Mouse (Mus musculus): ENCODE data around the gene Fanca. TPM values are rescaled to one million over a fixed set of nuclear protein-coding genes. Genes with fewer than 3 reads are reported as not detected.
A peak's percentile ranks its signal among the peaks of the same experiment; 100 is the strongest.

The Fanca gene
- total and polyA plus RNA-seq, 3 experiments, result 3.9 to 6.2 (median 5.3) TPM

DNA sequence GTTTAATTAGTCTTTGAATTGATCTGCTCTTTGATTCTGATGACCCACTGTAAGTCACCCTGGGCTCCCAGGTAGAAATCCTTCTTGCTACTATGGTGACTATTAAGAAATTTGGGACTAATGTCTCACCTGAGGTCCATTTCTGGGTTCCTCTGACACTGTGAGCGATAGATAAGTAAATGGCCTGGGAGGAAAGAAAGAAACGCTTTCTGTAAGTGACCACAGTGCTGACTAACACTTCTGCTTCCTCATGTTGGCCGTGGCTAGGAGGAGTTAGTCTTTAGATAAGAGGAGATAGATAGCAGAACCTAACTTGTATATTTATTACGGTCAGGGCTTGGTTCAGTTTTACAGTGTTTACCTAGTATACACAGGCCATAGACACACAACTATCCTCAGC, 11.0 kb upstream of the Fanca start:
- TF ChIP-seq EP300 (IDR thresholded peaks at IDR 0.05; ENCODE audit: insufficient read depth, low read depth, low read length) (no peak), CTCF (IDR thresholded peaks at IDR 0.05) (no peak), POLR2A (IDR thresholded peaks at IDR 0.05; ENCODE audit: insufficient read depth, low read depth, low read length) (no peak)
- Histone ChIP-seq H3K36me3 (ENCODE audit: control insufficient read depth, insufficient read depth, low read length) (no peaks in the 10 kb centered on the region), H3K27ac (no peak overlapping the region), H3K27me3 (ENCODE audit: control insufficient read depth, insufficient read depth, low read length) (peaks cover 3% of the 10 kb centered on the region), H3K79me2 (replicated peaks; ENCODE audit: control insufficient read depth, insufficient read depth, low read length) (no peaks in the 10 kb centered on the region), H3K4me3 (no peak overlapping the region), H3K9ac (ENCODE audit: low read depth, low read length) (no peak overlapping the region), H3K4me1 (ENCODE audit: control insufficient read depth, insufficient read depth, low read length) (no peaks in the 10 kb centered on the region)
- no peak for DNase-seq
- intact Hi-C loops (cut with DNase I), result no loop called here
- 47% methylated on average over 4 of the region's 4 CpGs for WGBS

DNA sequence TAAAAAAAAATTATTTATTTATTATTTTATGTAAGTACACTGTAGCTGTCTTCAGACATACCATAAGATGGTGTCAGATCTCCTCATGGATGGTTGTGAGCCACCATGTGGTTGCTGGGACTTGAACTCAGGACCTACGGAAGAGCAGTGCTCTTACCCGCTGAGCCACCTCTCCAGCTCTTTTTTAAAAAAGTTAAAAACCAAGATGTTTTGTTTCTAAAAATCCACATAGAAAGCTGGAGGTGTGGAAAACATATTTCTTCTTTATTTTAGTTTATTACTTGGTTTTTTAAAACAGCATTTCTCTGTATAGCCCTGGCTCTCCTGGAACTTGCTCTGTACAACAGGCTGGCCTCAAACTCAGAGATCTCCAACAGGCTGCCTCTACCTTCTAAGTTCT, 10.2 kb upstream of the Fanca start:
- TF ChIP-seq CTCF (IDR thresholded peaks at IDR 0.05) (no peak), POLR2A (IDR thresholded peaks at IDR 0.05; ENCODE audit: insufficient read depth, low read depth, low read length) (no peak), EP300 (IDR thresholded peaks at IDR 0.05; ENCODE audit: insufficient read depth, low read depth, low read length) (no peak)
- Histone ChIP-seq H3K27ac (no peak overlapping the region), H3K9ac (ENCODE audit: low read depth, low read length) (no peak overlapping the region), H3K4me1 (ENCODE audit: control insufficient read depth, insufficient read depth, low read length) (no peaks in the 10 kb centered on the region), H3K79me2 (replicated peaks; ENCODE audit: control insufficient read depth, insufficient read depth, low read length) (no peaks in the 10 kb centered on the region), H3K4me3 (no peak overlapping the region), H3K27me3 (ENCODE audit: control insufficient read depth, insufficient read depth, low read length) (peaks cover 3% of the 10 kb centered on the region), H3K36me3 (ENCODE audit: control insufficient read depth, insufficient read depth, low read length) (no peaks in the 10 kb centered on the region)
- WGBS, result 89% methylated on average over 2 of the region's 2 CpGs
- intact Hi-C loops (cut with DNase I), result no loop called here
- no peak for DNase-seq

DNA sequence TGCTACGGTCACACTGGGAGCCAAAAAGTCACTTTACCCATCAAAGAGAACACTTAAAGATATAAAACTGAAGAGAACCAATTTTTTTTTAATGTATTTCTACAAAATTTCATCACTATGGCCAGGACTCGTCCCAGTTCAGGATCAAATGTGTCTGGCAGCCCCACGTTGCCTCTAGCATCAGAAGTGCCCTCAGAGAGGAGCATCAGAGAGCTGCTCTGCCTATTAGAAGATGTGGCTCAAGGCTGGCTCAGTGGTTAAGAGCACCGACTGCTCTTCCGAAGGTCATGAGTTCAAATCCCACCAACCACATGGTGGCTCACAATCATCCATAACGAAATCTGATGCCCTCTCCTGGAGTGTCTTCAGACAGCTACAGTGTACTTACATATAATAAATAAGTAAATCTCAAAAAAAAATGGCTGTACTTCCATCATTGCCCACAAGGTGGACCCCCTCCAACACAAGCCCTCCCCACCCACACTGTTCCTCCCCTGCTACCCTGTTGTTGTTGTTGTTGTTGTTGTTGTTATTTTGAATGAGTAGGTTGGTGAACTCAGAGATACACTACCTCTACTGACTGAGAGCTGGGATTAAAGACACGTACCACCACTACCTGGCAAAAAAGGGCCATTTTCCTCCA, 1.3 kb upstream of the Fanca start:
- Histone ChIP-seq H3K9ac (ENCODE audit: low read depth, low read length) (no peak overlapping the region), H3K4me1 (ENCODE audit: control insufficient read depth, insufficient read depth, low read length) (peaks cover 2% of the 10 kb centered on the region; the same call in 1 of the 2 replicates), H3K27ac (no peak overlapping the region), H3K36me3 (ENCODE audit: control insufficient read depth, insufficient read depth, low read length) (no peaks in the 10 kb centered on the region), H3K27me3 (ENCODE audit: control insufficient read depth, insufficient read depth, low read length) (no peaks in the 10 kb centered on the region), H3K4me3 (no peak overlapping the region), H3K79me2 (replicated peaks; ENCODE audit: control insufficient read depth, insufficient read depth, low read length) (no peaks in the 10 kb centered on the region)
- intact Hi-C loops (cut with DNase I), result loop anchor here (1.0 to 5.0 kb wide), 3 partner anchors 42 to 103 kb away; partner anchors contain the start of genes Def8, Vps9d1 and Zfp276
- no peak for TF ChIP-seq EP300 (IDR thresholded peaks at IDR 0.05; ENCODE audit: insufficient read depth, low read depth, low read length)
- TF ChIP-seq CTCF (IDR thresholded peaks at IDR 0.05), result peak; percentile 78
- no peak for TF ChIP-seq POLR2A (IDR thresholded peaks at IDR 0.05; ENCODE audit: insufficient read depth, low read depth, low read length)
- DNase-seq, result no peak
- 24% methylated on average over 7 of the region's 7 CpGs for WGBS

DNA sequence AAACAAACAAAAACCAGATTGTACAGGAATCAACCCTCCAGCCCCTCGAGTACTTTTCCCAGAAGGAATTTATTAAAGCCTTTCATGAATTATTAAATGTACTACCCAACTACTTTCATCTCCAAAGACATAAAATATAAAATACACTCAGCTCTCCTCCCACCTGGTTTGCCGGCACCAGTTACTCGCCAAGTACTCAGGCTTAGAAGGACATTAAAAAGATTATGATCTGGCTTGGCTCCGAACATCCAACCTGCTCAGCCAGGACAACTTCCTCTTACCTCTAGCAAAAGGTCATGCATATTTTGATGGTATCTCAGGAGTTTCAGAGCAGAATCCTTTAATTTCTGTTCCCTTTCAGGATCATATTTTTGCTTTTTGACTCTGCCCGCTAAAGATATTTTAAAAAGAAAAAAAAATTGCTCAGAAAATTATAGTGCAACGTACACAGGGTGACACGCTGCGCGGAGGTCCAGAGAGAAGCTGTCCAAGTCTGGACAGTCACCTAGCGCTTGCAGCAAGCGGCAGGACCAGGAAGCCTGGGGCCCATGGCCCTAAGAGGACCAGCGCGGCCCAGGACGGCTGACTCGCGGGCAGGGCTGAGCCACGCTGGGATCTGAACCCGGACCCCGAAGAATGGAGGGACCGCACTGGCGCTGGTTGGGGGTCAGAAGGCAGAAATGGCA, 452 bp downstream of the Fanca start:
- no peak for DNase-seq
- intact Hi-C loops (cut with DNase I), result loop anchor here (2.0 to 5.0 kb wide), 2 partner anchors 63 to 104 kb away; partner anchors contain the start of genes Def8, Vps9d1 and Zfp276
- Histone ChIP-seq H3K4me3 (peak overlapping the region; percentile 58), H3K36me3 (ENCODE audit: control insufficient read depth, insufficient read depth, low read length) (no peaks in the 10 kb centered on the region), H3K27me3 (ENCODE audit: control insufficient read depth, insufficient read depth, low read length) (no peaks in the 10 kb centered on the region), H3K79me2 (replicated peaks; ENCODE audit: control insufficient read depth, insufficient read depth, low read length) (no peaks in the 10 kb centered on the region), H3K4me1 (ENCODE audit: control insufficient read depth, insufficient read depth, low read length) (peaks cover 2% of the 10 kb centered on the region; the same call in 1 of the 2 replicates), H3K9ac (ENCODE audit: low read depth, low read length) (peak overlapping the region; percentile 43; the same call in 1 of the 2 replicates), H3K27ac (no peak overlapping the region)
- no peak for TF ChIP-seq POLR2A (IDR thresholded peaks at IDR 0.05; ENCODE audit: insufficient read depth, low read depth, low read length)
- TF ChIP-seq CTCF (IDR thresholded peaks at IDR 0.05), result no peak
- TF ChIP-seq EP300 (IDR thresholded peaks at IDR 0.05; ENCODE audit: insufficient read depth, low read depth, low read length), result no peak
- WGBS, result 5% methylated on average over 21 of the region's 21 CpGs

DNA sequence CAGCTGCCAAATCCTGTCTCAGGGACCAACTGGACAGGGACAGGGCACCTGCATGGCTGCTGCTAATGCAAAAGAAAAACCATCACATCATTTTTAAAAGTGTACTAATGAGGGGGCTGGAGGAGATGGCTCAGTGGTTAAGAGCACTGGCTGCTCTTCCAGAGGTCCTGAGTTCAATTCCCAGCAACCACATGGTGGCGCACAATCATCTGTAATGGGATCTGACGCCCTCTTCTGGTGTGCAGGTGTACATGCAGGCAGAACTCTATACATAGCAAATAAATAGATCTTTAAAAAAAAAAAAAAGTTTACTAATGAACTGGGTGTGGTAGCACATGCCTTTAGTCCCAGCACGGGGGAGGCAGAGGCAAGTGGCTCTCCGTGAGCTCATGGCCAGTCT, 9.6 kb downstream of the Fanca start:
- no peak for DNase-seq
- no peak overlapping the region for H3K9ac ChIP-seq (ENCODE audit: low read depth, low read length)
- H3K27ac ChIP-seq, result no peak overlapping the region
- H3K79me2 ChIP-seq (replicated peaks; ENCODE audit: control insufficient read depth, insufficient read depth, low read length), result no peaks in the 10 kb centered on the region
- H3K4me3 ChIP-seq, result no peak overlapping the region
- intact Hi-C loops (cut with DNase I), result no loop called here
- H3K4me1 ChIP-seq (ENCODE audit: control insufficient read depth, insufficient read depth, low read length), result no peaks in the 10 kb centered on the region
- H3K27me3 ChIP-seq (ENCODE audit: control insufficient read depth, insufficient read depth, low read length), result no peaks in the 10 kb centered on the region
- H3K36me3 ChIP-seq (ENCODE audit: control insufficient read depth, insufficient read depth, low read length), result no peaks in the 10 kb centered on the region
- TF ChIP-seq EP300 (IDR thresholded peaks at IDR 0.05; ENCODE audit: insufficient read depth, low read depth, low read length), result no peak
- 70% methylated on average over 4 of the region's 4 CpGs for WGBS

DNA sequence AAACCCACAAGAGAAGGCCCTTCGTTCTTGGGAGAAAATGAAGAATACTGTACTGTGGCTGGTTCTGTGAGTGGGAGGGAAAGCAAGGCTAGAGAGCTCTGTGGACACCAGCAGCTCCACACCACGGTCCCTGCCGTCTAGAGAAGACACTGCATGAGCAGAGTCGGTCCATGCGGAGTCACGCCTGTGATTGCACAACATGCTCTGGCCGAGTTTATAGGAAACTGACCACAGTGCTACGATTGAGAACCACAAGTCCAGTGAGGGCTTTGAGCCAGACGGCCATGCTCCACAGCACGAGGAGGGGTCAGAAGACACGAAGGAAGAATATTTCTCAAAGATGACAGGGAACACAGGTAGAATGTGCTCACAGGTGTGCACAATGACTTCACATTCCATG, 20.1 kb downstream of the Fanca start:
- H3K4me3 ChIP-seq, result no peak overlapping the region
- intact Hi-C loops (cut with DNase I), result no loop called here
- 90% methylated on average over 11 of the region's 11 CpGs for WGBS
- no peaks in the 10 kb centered on the region for H3K79me2 ChIP-seq (replicated peaks; ENCODE audit: control insufficient read depth, insufficient read depth, low read length)
- no peak overlapping the region for H3K9ac ChIP-seq (ENCODE audit: low read depth, low read length)
- H3K36me3 ChIP-seq (ENCODE audit: control insufficient read depth, insufficient read depth, low read length), result no peaks in the 10 kb centered on the region
- H3K4me1 ChIP-seq (ENCODE audit: control insufficient read depth, insufficient read depth, low read length), result no peaks in the 10 kb centered on the region
- H3K27ac ChIP-seq, result no peak overlapping the region
- no peaks in the 10 kb centered on the region for H3K27me3 ChIP-seq (ENCODE audit: control insufficient read depth, insufficient read depth, low read length)
- no peak for DNase-seq
- TF ChIP-seq CTCF (IDR thresholded peaks at IDR 0.05), result no peak
- TF ChIP-seq POLR2A (IDR thresholded peaks at IDR 0.05; ENCODE audit: insufficient read depth, low read depth, low read length), result no peak
- TF ChIP-seq EP300 (IDR thresholded peaks at IDR 0.05; ENCODE audit: insufficient read depth, low read depth, low read length), result no peak

Data from heart, adult 2 months (tissue).